Mouse (Mus musculus): Measurements from ENCODE around the gene Fbxo34.

GRCm38 (mm10) chr14:47504036-47504435 is 53.8 kb downstream of the Fbxo34 start:
- TF ChIP-seq GATA1 (IDR thresholded peaks at IDR 0.05; ENCODE audit: low read length) (no peak), TAL1 (IDR thresholded peaks at IDR 0.05; ENCODE audit: low read length) (no peak)

Measured in erythroblast, embryonic 14.5 days (primary cell).